Mouse (Mus musculus) forebrain, embryonic 12.5 days (tissue): Measurements from ENCODE around the gene Ces1b. TPM values are rescaled to one million over a fixed set of nuclear protein-coding genes. Genes with fewer than 3 reads are reported as not detected.
A peak's percentile ranks its signal among the peaks of the same experiment; 100 is the strongest.

ENCODE experiments used
- ATAC-seq: fragments of 200-750 bp; cut with Nextera tagmentation; 2 replicates; pipeline ENCODE4 v1.8.0; 2017; ENCODE audit warnings: moderate TSS enrichment; ENCODE audit not compliant: low FRiP score
- H3K27ac ChIP-seq: fragments of 300-500 bp; sonication (generic); 2 replicates; pipeline ENCODE4 v1.5.1; 2016; ENCODE audit warnings: mild to moderate bottlenecking
- H3K27me3 ChIP-seq: fragments of 300-500 bp; sonication (generic); 2 replicates; pipeline ENCODE4 v1.6.1; 2016; ENCODE audit warnings: mild to moderate bottlenecking
- H3K36me3 ChIP-seq: fragments of 300-500 bp; sonication (generic); replicated peaks from 2 replicates; pipeline ENCODE4 v1.6.1; 2016; ENCODE audit warnings: mild to moderate bottlenecking
- H3K4me1 ChIP-seq: fragments of 300-500 bp; sonication (generic); 2 replicates; pipeline ENCODE4 v1.6.1; 2016
- H3K4me2 ChIP-seq: fragments of 300-500 bp; sonication (generic); 2 replicates; pipeline ENCODE4 v1.6.1; 2016; ENCODE audit warnings: mild to moderate bottlenecking, moderate library complexity
- H3K4me3 ChIP-seq: fragments of 300-500 bp; sonication (generic); replicated peaks from 2 replicates; pipeline ENCODE4 v1.5.1; 2016; ENCODE audit warnings: mild to moderate bottlenecking
- H3K9ac ChIP-seq: fragments of 300-500 bp; sonication (generic); 2 replicates; pipeline ENCODE4 v1.6.1; 2016; ENCODE audit warnings: mild to moderate bottlenecking
- H3K9me3 ChIP-seq: fragments of 300-500 bp; sonication (generic); 2 replicates; pipeline ENCODE4 v1.6.1; 2016
- WGBS: fragments of 180-500 bp; shearing (Covaris S2); methylation state at CpG from one replicate; pipeline ENCODE4 v1.1.7; 2016; 5-methylcytosine and 5-hydroxymethylcytosine counted together
- polyA plus RNA-seq: library from polyadenylated mRNA; unstranded; fragments of >200 nt; fragmentation: Nextera tagmentation; extraction: Ambion mirVana; gene quantifications from 2 replicates; pipeline ENCODE4 v1.2.1, GENCODE M21; 2016

The Ces1b gene
- not detected in 2 replicates for polyA plus RNA-seq

DNA sequence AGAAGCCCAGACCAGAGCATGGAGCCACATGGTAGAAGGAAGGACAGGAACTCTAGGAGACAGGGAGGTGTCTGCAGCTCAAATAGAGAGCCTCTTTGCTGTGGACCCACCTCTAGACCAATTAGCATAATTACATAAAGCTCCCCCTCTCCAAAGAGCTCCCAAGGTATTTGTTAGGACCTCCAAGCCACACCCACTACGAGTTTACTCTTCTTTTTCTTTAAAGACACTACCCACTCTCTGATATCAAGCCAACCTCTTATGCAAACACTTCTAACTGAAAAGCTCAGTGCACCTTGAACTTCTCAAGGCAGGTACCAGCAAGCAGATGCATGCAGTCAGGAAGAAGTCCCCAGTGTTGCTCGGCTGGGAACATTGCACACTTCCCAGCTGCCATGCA is at the start of gene Ces1b:
Gene Ces1b (minus strand): TSS at position 131 of the 400 bp plus-strand sequence.
- no peak for ATAC-seq
- Histone ChIP-seq H3K4me1 (no peaks in the 10 kb centered on the region), H3K9me3 (no peaks in the 10 kb centered on the region), H3K4me3 (no peak within 1 kb of the TSS), H3K9ac (no peak within 1 kb of the TSS), H3K27ac (no peak within 1 kb of the TSS), H3K27me3 (no peaks in the 10 kb centered on the region), H3K4me2 (no peak within 1 kb of the TSS), H3K36me3 (no peaks in the 10 kb centered on the region)
- 79% methylated on average over 2 of the region's 2 CpGs for WGBS

- Histone ChIP-seq H3K9ac (no peak overlapping the region), H3K4me3 (no peak overlapping the region), H3K27me3 (no peaks in the 10 kb centered on the region), H3K4me1 (no peaks in the 10 kb centered on the region), H3K27ac (no peak overlapping the region), H3K9me3 (no peaks in the 10 kb centered on the region), H3K36me3 (no peaks in the 10 kb centered on the region), H3K4me2 (no peak overlapping the region)
- 81% methylated on average over 2 of the region's 2 CpGs for WGBS
- ATAC-seq: no peak
Measured at GRCm38 (mm10) chr8:93126476-93126875, 46.7 kb upstream of the Ces1b start.

GRCm38 (mm10) chr8:93122005-93122404 is 42.2 kb upstream of the Ces1b start:
- H3K9me3 ChIP-seq: no peaks in the 10 kb centered on the region
- no peak overlapping the region for H3K9ac ChIP-seq
- H3K4me3 ChIP-seq: no peak overlapping the region
- H3K36me3 ChIP-seq: no peaks in the 10 kb centered on the region
- 98% methylated on average over 1 of the region's 1 CpGs for WGBS
- no peaks in the 10 kb centered on the region for H3K27me3 ChIP-seq
- no peak for ATAC-seq
- H3K4me2 ChIP-seq: no peak overlapping the region
- no peaks in the 10 kb centered on the region for H3K4me1 ChIP-seq
- H3K27ac ChIP-seq: no peak overlapping the region

DNA sequence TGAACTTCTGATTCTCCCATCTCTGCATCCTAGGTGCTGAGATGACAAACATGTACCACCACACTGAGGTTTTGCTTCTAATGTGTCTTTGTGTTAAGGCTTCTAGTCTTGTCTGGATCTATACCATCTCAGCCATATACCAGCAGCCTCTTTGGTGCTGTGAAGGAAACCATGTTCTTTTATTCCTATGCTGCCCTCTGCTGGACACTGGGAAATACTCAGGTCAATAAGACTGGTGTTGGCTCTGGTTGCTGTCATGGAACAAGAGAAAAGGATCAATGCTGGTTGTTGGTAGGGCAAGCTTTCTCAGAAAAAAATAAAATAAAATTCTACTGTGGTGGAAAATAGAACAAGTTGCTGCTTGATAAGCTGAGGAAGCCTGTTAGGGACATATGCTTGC is 15.6 kb upstream of the Ces1b start:
- ATAC-seq: no peak
- H3K27ac ChIP-seq: no peak overlapping the region
- no peak overlapping the region for H3K9ac ChIP-seq
- no peaks in the 10 kb centered on the region for H3K4me1 ChIP-seq
- no peak overlapping the region for H3K4me2 ChIP-seq
- no peaks in the 10 kb centered on the region for H3K9me3 ChIP-seq
- no peaks in the 10 kb centered on the region for H3K36me3 ChIP-seq
- H3K4me3 ChIP-seq: no peak overlapping the region
- no peaks in the 10 kb centered on the region for H3K27me3 ChIP-seq

- Histone ChIP-seq H3K27ac (no peak overlapping the region), H3K9ac (no peak overlapping the region), H3K4me3 (no peak overlapping the region), H3K4me2 (no peak overlapping the region), H3K27me3 (no peaks in the 10 kb centered on the region), H3K4me1 (peaks cover 9% of the 10 kb centered on the region), H3K9me3 (no peaks in the 10 kb centered on the region), H3K36me3 (no peaks in the 10 kb centered on the region)
- WGBS: 77% methylated on average over 1 of the region's 1 CpGs
- ATAC-seq: no peak
Measured at GRCm38 (mm10) chr8:93091324-93091723, 11.5 kb upstream of the Ces1b start.

DNA sequence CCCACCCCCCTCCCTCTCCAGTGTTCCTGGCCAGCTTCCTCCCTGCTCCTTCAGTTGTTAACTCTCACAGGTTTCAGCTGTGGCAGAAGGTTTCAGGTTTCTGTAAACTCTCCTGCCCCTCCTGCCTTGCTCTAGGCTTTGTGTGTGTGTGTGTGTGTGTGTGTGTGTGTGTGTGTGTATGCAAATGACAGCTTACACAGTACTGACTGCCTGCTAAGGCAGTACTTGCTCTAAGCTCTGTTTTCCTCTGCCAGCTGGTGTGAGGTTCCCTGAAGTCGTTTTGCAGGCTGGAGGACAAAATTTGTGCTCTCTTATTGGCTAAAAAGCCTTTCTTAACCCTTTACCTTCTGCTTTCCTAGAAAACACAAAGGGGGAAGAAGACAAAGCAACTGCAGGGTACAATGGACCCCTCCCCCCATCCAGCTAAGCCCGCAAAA is 8.9 kb upstream of the Ces1b start:
- Histone ChIP-seq H3K9ac (no peak overlapping the region), H3K4me2 (peak overlapping the region; percentile 33), H3K4me1 (peaks cover 9% of the 10 kb centered on the region), H3K4me3 (no peak overlapping the region), H3K36me3 (no peaks in the 10 kb centered on the region), H3K27me3 (no peaks in the 10 kb centered on the region), H3K9me3 (no peaks in the 10 kb centered on the region), H3K27ac (no peak overlapping the region)
- WGBS: 2% methylated on average over 2 of the region's 2 CpGs
- peak; percentile 55; the same call in 1 of the 2 replicates for ATAC-seq

DNA sequence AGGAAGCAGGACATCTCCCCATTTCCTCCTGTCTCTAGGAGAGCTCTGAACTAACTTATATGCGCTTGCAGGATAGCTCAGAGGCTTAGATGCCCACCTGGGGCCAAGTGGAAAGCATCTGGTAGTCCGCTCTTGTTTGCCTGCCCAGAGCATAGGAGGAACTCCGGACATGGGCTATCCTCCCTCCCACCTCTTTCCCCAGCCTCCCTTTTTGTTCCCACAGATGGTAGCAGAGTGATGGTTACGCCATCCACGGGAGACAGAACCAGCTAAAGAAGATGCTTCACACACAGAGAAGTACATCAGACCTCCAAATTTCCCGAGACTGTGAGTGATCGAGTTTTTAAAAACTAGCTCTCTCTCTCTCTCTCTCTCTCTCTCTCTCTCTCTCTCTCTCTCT is 8.4 kb upstream of the Ces1b start:
- no peak overlapping the region for H3K27ac ChIP-seq
- peak overlapping the region; percentile 33 for H3K4me2 ChIP-seq
- H3K27me3 ChIP-seq: no peaks in the 10 kb centered on the region
- no peak overlapping the region for H3K4me3 ChIP-seq
- no peaks in the 10 kb centered on the region for H3K9me3 ChIP-seq
- no peak for ATAC-seq
- WGBS: 35% methylated on average over 7 of the region's 7 CpGs
- no peaks in the 10 kb centered on the region for H3K36me3 ChIP-seq
- no peak overlapping the region for H3K9ac ChIP-seq
- H3K4me1 ChIP-seq: peaks cover 9% of the 10 kb centered on the region

- no peaks in the 10 kb centered on the region for H3K36me3 ChIP-seq
- no peaks in the 10 kb centered on the region for H3K9me3 ChIP-seq
- H3K27ac ChIP-seq: no peak overlapping the region
- no peak for ATAC-seq
- H3K4me2 ChIP-seq: no peak overlapping the region
- WGBS: 93% methylated on average over 4 of the region's 4 CpGs
- H3K4me3 ChIP-seq: no peak overlapping the region
- H3K9ac ChIP-seq: no peak overlapping the region
- H3K27me3 ChIP-seq: no peaks in the 10 kb centered on the region
- no peaks in the 10 kb centered on the region for H3K4me1 ChIP-seq
Measured at GRCm38 (mm10) chr8:93075251-93075650, 4.6 kb downstream of the Ces1b start.

DNA sequence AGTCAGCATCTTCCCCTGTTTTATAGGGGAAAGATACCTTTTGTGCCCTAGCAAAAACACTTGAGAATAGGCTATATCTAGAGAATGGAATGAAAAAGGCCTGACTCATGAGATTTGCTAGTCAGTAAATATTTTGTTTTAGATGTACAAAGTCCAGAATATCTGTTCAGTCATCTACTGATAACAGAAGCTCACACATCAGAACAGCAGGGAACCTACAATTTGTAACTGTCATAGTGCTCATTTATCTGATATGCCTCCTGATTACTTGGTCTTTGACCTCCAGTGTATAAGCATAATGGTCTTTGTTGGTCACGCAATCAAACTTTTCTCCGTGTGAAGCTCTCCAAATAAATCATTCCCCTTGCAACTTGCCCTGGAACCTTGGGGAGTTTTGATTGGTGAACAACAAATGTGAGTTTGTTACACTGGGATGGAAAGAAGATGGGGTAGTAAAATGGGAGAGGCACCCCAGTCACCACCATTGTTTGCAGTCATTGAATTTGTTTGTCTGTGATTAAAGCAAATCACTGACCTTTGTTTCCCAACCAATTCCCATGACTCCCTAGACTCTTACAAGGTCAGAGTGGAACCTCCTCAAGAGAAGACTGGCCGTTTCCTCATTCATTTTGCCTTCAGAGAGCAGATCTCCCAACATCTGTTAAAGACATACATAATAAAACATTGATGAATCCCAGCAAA is 16.2 kb downstream of the Ces1b start:
- Histone ChIP-seq H3K36me3 (no peaks in the 10 kb centered on the region), H3K9ac (no peak overlapping the region), H3K4me1 (no peaks in the 10 kb centered on the region), H3K27me3 (no peaks in the 10 kb centered on the region), H3K4me2 (no peak overlapping the region), H3K9me3 (no peaks in the 10 kb centered on the region), H3K27ac (no peak overlapping the region), H3K4me3 (no peak overlapping the region)
- ATAC-seq: no peak
- 81% methylated on average over 3 of the region's 3 CpGs for WGBS

GRCm38 (mm10) chr8:93059185-93059584 is 20.6 kb downstream of the Ces1b start:
- no peak for ATAC-seq
- Histone ChIP-seq H3K9me3 (no peaks in the 10 kb centered on the region), H3K4me1 (no peaks in the 10 kb centered on the region), H3K4me3 (no peak overlapping the region), H3K9ac (no peak overlapping the region), H3K4me2 (no peak overlapping the region), H3K27me3 (no peaks in the 10 kb centered on the region), H3K36me3 (no peaks in the 10 kb centered on the region), H3K27ac (no peak overlapping the region)
- WGBS: 11% methylated on average over 2 of the region's 2 CpGs

DNA sequence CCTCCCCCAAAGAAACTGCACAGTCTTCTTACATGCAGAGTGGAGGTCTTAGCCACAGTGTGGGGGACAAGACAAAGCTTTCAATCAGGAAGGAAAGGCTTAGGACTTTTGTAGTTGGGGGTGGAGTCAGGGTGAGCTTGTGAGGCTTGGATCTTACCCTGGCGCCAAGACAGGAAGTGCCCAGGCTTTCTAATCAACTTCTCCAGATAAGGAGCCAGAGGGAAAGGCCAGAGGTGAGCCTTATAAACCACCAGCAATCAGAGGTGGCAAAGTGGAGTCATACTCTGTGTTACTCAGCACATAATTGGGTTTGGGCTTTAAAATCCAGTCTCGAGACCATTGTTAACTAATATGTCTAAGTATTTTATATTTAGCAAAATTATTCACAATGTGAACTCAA is 24.6 kb downstream of the Ces1b start:
- WGBS: 64% methylated on average over 2 of the region's 2 CpGs

GRCm38 (mm10) chr8:93048510-93049416 is 31.1 kb downstream of the Ces1b start:
- Histone ChIP-seq H3K9me3 (no peaks in the 10 kb centered on the region), H3K4me1 (no peaks in the 10 kb centered on the region), H3K36me3 (no peaks in the 10 kb centered on the region), H3K9ac (no peak overlapping the region), H3K27ac (no peak overlapping the region), H3K4me3 (no peak overlapping the region), H3K4me2 (no peak overlapping the region), H3K27me3 (no peaks in the 10 kb centered on the region)
- no peak for ATAC-seq
- WGBS: 78% methylated on average over 4 of the region's 4 CpGs

More for the DNA sequence above, 24.6 kb downstream of the Ces1b start:
- no peaks in the 10 kb centered on the region for H3K27me3 ChIP-seq
- no peak overlapping the region for H3K4me3 ChIP-seq
- H3K4me1 ChIP-seq: no peaks in the 10 kb centered on the region
- H3K9me3 ChIP-seq: no peaks in the 10 kb centered on the region
- H3K9ac ChIP-seq: no peak overlapping the region
- H3K36me3 ChIP-seq: no peaks in the 10 kb centered on the region
- ATAC-seq: no peak
- no peak overlapping the region for H3K4me2 ChIP-seq
- H3K27ac ChIP-seq: no peak overlapping the region
